Mouse (Mus musculus) CH12.LX (cell line): Measurements from ENCODE around the gene Ptpn5. TPM values are rescaled to one million over a fixed set of nuclear protein-coding genes. Genes with fewer than 3 reads are reported as not detected.

ENCODE experiments used
- DNase-seq: peaks from one replicate; pipeline ENCODE4 v3.0.0-alpha.2; 2013; ENCODE audit errors: extremely low read depth
- H3K27ac ChIP-seq: 2 replicates; pipeline ENCODE4 v1.5.1; 2012; ENCODE audit warnings: low read depth, mild to moderate bottlenecking, control low read depth, moderate library complexity; ENCODE audit not compliant: insufficient read depth
- H3K27me3 ChIP-seq: replicated peaks from 2 replicates; pipeline ENCODE3; 2012; ENCODE audit warnings: inconsistent platforms
- H3K36me3 ChIP-seq, 2 experiments: replicated peaks in 1 of 2; 2 replicates each; pipeline versions ENCODE3 to v1.6.1; 2012; ENCODE audit warnings: inconsistent platforms in 1 of 2, low read length in 1 of 2, mild to moderate bottlenecking in 1 of 2, mixed read lengths in 1 of 2, moderate library complexity in 1 of 2; ENCODE audit not compliant: control insufficient read depth in 1 of 2, insufficient read depth in 1 of 2
- H3K4me1 ChIP-seq, 2 experiments: 2 replicates each; pipeline ENCODE4 v1.6.1; 2012; ENCODE audit warnings: inconsistent platforms in 1 of 2, moderate library complexity in 1 of 2; ENCODE audit not compliant: insufficient read depth in 2 of 2, control insufficient read depth in 1 of 2
- H3K4me2 ChIP-seq: 2 replicates; pipeline ENCODE4 v1.6.1; 2012; ENCODE audit warnings: low read depth, mild to moderate bottlenecking, control low read depth; ENCODE audit not compliant: poor library complexity, insufficient read depth, severe bottlenecking
- H3K4me3 ChIP-seq, 3 experiments: fragments of 150-350 bp in 1 of 3; sonication (generic) in 1 of 3; replicated peaks in 1 of 3; 2 replicates each; pipeline versions ENCODE3 to v1.5.1; 2011 to 2012; ENCODE audit warnings: low read depth in 2 of 3, low read length in 2 of 3, mild to moderate bottlenecking in 2 of 3, moderate library complexity in 2 of 3, control low read depth in 1 of 3, improper control_type of control experiment in 1 of 3, inconsistent platforms in 1 of 3, mixed read lengths in 1 of 3; ENCODE audit not compliant: poor library complexity in 1 of 3
- H3K79me2 ChIP-seq: replicated peaks from 2 replicates; pipeline ENCODE4 v1.6.1; 2012; ENCODE audit warnings: mild to moderate bottlenecking, moderate library complexity; ENCODE audit not compliant: control insufficient read depth, poor library complexity, insufficient read depth, severe bottlenecking; ENCODE audit errors: extremely low read depth
- H3K9ac ChIP-seq: 2 replicates; pipeline ENCODE4 v1.6.1; 2012; ENCODE audit warnings: low read depth, mild to moderate bottlenecking, control low read depth, moderate library complexity; ENCODE audit not compliant: insufficient read depth
- H3K9me3 ChIP-seq: replicated peaks from 2 replicates; pipeline ENCODE3; 2012; ENCODE audit warnings: low read length, inconsistent platforms, mixed read lengths
- CHD1 ChIP-seq: IDR thresholded peaks from 2 replicates; pipeline ENCODE4 v1.6.1; 2012; ENCODE audit warnings: low read depth, low read length, improper control_type of control experiment, inconsistent platforms
- CHD2 ChIP-seq: IDR thresholded peaks from 2 replicates; pipeline ENCODE4 v1.6.1; 2011; ENCODE audit warnings: low read length, improper control_type of control experiment
- ELF1 ChIP-seq: IDR thresholded peaks from 2 replicates; pipeline ENCODE4 v1.6.1; 2014; ENCODE audit warnings: low read depth, mild to moderate bottlenecking, inconsistent platforms, low read length, improper control_type of control experiment
- EP300 ChIP-seq: IDR thresholded peaks from 2 replicates; pipeline ENCODE4 v1.6.1; 2011; ENCODE audit warnings: low read length, improper control_type of control experiment
- ETS1 ChIP-seq: conservative IDR thresholded peaks from 2 replicates; pipeline ENCODE4 v1.6.1; 2012; ENCODE audit warnings: low read depth, mild to moderate bottlenecking, inconsistent platforms, low read length, improper control_type of control experiment, moderate library complexity
- GABPA ChIP-seq: IDR thresholded peaks from 2 replicates; pipeline ENCODE4 v1.6.1; 2012; ENCODE audit warnings: low read depth, low read length, improper control_type of control experiment, inconsistent platforms; ENCODE audit not compliant: insufficient replicate concordance
- IRF4 ChIP-seq: IDR thresholded peaks from 2 replicates; pipeline ENCODE4 v1.6.1; 2014; ENCODE audit warnings: low read depth, mild to moderate bottlenecking, inconsistent platforms, low read length, improper control_type of control experiment
- JUND ChIP-seq: conservative IDR thresholded peaks from 2 replicates; pipeline ENCODE4 v1.6.1; 2011; ENCODE audit warnings: low read depth, low read length, improper control_type of control experiment
- KAT2A ChIP-seq: IDR thresholded peaks from 2 replicates; pipeline ENCODE4 v1.6.1; 2012; ENCODE audit warnings: low read length, improper control_type of control experiment, inconsistent platforms; ENCODE audit not compliant: insufficient replicate concordance
- MAFK ChIP-seq: IDR thresholded peaks from 2 replicates; pipeline ENCODE4 v1.6.1; 2011; ENCODE audit warnings: low read length, improper control_type of control experiment; ENCODE audit not compliant: insufficient replicate concordance
- MYC ChIP-seq: IDR thresholded peaks from 2 replicates; pipeline ENCODE4 v1.6.1; 2011; ENCODE audit warnings: low read depth, mild to moderate bottlenecking, improper control_type of control experiment, low read length
- NRF1 ChIP-seq: IDR thresholded peaks from 2 replicates; pipeline ENCODE4 v1.6.1; 2014; ENCODE audit warnings: low read depth, mild to moderate bottlenecking, inconsistent platforms, low read length, improper control_type of control experiment, moderate library complexity
- PAX5 ChIP-seq: IDR thresholded peaks from 2 replicates; pipeline ENCODE4 v1.6.1; 2012; ENCODE audit warnings: low read length, inconsistent platforms, mixed read lengths
- POLR2A ChIP-seq: IDR thresholded peaks from 2 replicates; pipeline ENCODE4 v1.6.1; 2011; ENCODE audit warnings: low read depth, mild to moderate bottlenecking, improper control_type of control experiment, low read length
- POLR2AphosphoS2 ChIP-seq: IDR thresholded peaks from 2 replicates; pipeline ENCODE4 v1.6.1; 2011; ENCODE audit warnings: low read depth, low read length, improper control_type of control experiment
- SIN3A ChIP-seq: IDR thresholded peaks from 2 replicates; pipeline ENCODE4 v1.6.1; 2012; ENCODE audit warnings: low read length, improper control_type of control experiment, inconsistent platforms
- TBP ChIP-seq: conservative IDR thresholded peaks from 2 replicates; pipeline ENCODE4 v1.6.1; 2011; ENCODE audit warnings: low read depth, low read length, improper control_type of control experiment
- TCF12 ChIP-seq: IDR thresholded peaks from 2 replicates; pipeline ENCODE4 v1.6.1; 2014; ENCODE audit warnings: low read depth, mild to moderate bottlenecking, inconsistent platforms, low read length, improper control_type of control experiment
- USF1 ChIP-seq: IDR thresholded peaks from 2 replicates; pipeline ENCODE4 v1.6.1; 2014; ENCODE audit warnings: low read depth, mild to moderate bottlenecking, inconsistent platforms, low read length, improper control_type of control experiment
- USF2 ChIP-seq: conservative IDR thresholded peaks from 2 replicates; pipeline ENCODE4 v1.6.1; 2011; ENCODE audit warnings: low read depth, low read length, improper control_type of control experiment
- ZKSCAN1 ChIP-seq: IDR thresholded peaks from 2 replicates; pipeline ENCODE4 v1.6.1; 2012; ENCODE audit warnings: low read depth, inconsistent platforms, low read length, improper control_type of control experiment, borderline replicate concordance
- ZMIZ1 ChIP-seq: IDR thresholded peaks from 2 replicates; pipeline ENCODE4 v1.6.1; 2012; ENCODE audit warnings: low read depth, mild to moderate bottlenecking, inconsistent platforms, low read length, improper control_type of control experiment
- ZNF384 ChIP-seq: IDR thresholded peaks from 2 replicates; pipeline ENCODE4 v1.6.1; 2012; ENCODE audit warnings: low read depth, low read length, improper control_type of control experiment, inconsistent platforms
- dilution Hi-C: fragments of 300-500 bp; cut with MboI; formaldehyde crosslinking; loops from 2 replicates; pipeline ENCODE4 v1.14.3; 2020; ENCODE audit warnings: low sequenced_read_pairs; ENCODE audit not compliant: extremely low pct_unique_long_range_greater_than_20kb, extremely low pct_ligation_motif_present
- in situ Hi-C: fragments of 300-500 bp; cut with MboI; formaldehyde crosslinking; loops from 3 replicates; pipeline ENCODE4 v1.14.3; 2019; ENCODE audit warnings: low sequenced_read_pairs, low pct_ligation_motif_present, low pct_unique_long_range_greater_than_20kb, mixed read lengths
- polyA plus RNA-seq: library from polyadenylated mRNA; unstranded; fragments of >175 nt; gene quantifications from 2 replicates; pipeline ENCODE4 v1.2.1, GENCODE M21; 2012; ENCODE audit warnings: low read depth; ENCODE audit not compliant: insufficient read length
- total RNA-seq, 2 experiments: library from RNA; depleted of rRNA; stranded (reverse); fragments of 300-350 nt in 1 of 2; fragments of >200 nt in 1 of 2; gene quantifications; 2 replicates each; pipeline ENCODE4 v1.2.3; 2012 to 2014

Gene Ptpn5
- total and polyA plus RNA-seq, 3 experiments = 0.90 to 3.4 (median 1.9) TPM

DNA sequence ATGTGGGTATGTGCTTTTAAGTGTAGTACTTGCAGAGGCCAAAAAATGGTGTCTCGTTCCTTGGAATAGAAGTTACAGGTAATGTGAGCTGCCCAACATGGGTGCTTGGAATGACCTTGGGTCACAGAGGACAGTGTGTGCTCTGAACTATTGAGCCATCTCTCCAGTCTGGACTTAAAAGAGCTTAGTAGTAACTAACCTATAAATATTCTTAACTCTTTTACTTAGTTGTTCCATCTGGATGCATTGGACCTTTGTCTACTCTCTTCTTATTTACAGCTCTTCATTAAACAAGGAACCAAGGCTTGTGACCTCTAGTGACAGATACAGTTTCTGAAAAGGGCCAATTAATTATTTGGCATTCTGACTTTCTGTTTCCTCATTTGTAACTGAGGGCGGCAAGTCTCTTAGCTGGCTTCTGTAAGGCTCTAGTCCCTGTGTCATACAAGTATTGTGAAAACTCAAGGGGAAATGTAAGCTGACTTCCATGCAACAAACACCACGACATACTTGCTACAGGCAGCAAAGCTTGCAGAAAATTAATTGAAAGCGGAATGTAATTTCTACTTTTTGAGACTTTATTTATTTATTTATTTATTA is 98.6 kb downstream of the Ptpn5 start:
- Histone ChIP-seq H3K79me2 (no peaks in the 10 kb centered on the region), H3K9me3 (no peaks in the 10 kb centered on the region), H3K36me3 (no peaks in the 10 kb centered on the region), H3K9ac (no peak overlapping the region), H3K4me1 (no peaks in the 10 kb centered on the region), H3K4me2 (no peak overlapping the region), H3K27me3 (peaks cover 2% of the 10 kb centered on the region), H3K27ac (no peak overlapping the region), H3K4me3 (no peak overlapping the region)
- in situ Hi-C loops (no loop called here), dilution Hi-C loops (no loop called here)
- TF ChIP-seq MAFK (no peak), ZNF384 (no peak), SIN3A (no peak), NRF1 (no peak)
- DNase-seq = no peak

DNA sequence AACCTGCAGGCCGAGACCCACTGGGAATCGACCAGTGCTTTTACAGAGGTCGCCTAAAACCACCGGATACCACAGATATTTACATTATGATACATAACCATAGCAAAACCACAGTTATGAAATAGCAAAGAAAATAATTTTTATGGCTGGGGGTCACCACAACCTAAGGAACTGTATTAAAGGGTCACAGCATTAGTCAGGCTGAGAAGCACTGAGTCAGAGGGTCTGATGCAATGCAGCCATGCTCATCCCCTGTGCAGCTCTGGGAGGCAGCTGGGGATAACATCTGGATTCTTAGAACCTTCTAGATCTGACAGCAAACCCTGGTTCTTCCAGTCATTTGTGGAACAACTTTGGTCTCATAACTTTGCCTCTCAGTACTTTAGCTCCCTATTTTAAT is 102.1 kb downstream of the Ptpn5 start:
- Histone ChIP-seq H3K27me3 (no peaks in the 10 kb centered on the region), H3K27ac (no peak overlapping the region), H3K9me3 (no peaks in the 10 kb centered on the region), H3K4me2 (no peak overlapping the region), H3K4me3 (no peak overlapping the region), H3K36me3 (no peaks in the 10 kb centered on the region), H3K4me1 (peaks cover 0 to 10% of the 10 kb centered on the region in 2 experiments; a peak in 2 of 4 replicates), H3K79me2 (no peaks in the 10 kb centered on the region), H3K9ac (no peak overlapping the region)
- no peak for DNase-seq
- dilution Hi-C loops (no loop called here), in situ Hi-C loops (no loop called here)
- TF ChIP-seq ZKSCAN1 = no peak
- TF ChIP-seq ETS1 = no peak
- no peak for TF ChIP-seq JUND
- TF ChIP-seq NRF1 = no peak
- TF ChIP-seq ELF1 = no peak
- no peak for TF ChIP-seq MYC
- TF ChIP-seq ZNF384 = no peak
- no peak for TF ChIP-seq POLR2AphosphoS2
- TF ChIP-seq ZMIZ1 = no peak
- TF ChIP-seq USF2 = no peak

DNA sequence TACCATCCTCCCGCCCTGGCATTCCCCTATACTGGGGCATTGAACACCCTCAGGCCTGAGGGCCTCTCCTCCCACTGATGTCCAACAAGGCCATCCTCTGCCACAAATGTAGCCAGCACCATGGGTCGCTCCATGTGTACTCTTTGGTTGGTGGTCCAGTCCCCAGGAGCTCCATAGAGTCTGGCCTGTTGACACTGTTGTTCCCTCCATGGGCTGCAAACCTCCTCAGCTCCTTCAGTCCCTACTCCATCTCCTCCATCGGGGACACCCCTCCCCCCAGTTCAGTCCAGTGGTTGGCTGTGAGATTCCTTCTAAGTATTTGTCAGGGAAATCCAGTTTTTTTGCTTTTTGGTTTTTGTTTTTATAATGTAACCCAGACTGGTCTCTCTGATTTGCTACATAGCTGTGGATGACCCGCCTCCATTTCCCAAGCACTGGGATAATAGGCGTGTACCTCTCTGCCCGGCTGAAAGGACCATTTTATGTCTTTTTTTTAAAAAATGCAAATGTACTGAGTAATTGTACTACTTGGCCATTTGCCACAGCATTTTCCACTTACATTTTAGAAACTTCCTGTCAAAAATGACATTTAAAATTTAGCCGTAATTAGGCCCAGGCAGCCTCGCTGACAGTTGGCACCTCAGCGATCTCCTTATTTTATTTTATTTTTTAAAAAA is 102.8 kb downstream of the Ptpn5 start:
- no peaks in the 10 kb centered on the region for H3K36me3 ChIP-seq
- no peak for DNase-seq
- H3K27ac ChIP-seq = no peak overlapping the region
- no peaks in the 10 kb centered on the region for H3K79me2 ChIP-seq
- in situ Hi-C loops = no loop called here
- H3K4me2 ChIP-seq = no peak overlapping the region
- no peak for TF ChIP-seq CHD2
- no peak for TF ChIP-seq MAFK
- no peak for TF ChIP-seq MYC
- TF ChIP-seq GABPA = no peak
- TF ChIP-seq KAT2A = no peak
- TF ChIP-seq ZMIZ1 = no peak
- TF ChIP-seq JUND = no peak
- no peak for TF ChIP-seq NRF1
- TF ChIP-seq PAX5 = no peak
- no peak for TF ChIP-seq USF2
- TF ChIP-seq IRF4 = no peak
- TF ChIP-seq TCF12 = no peak
- no peak for TF ChIP-seq EP300
- TF ChIP-seq POLR2A = no peak
- no peak for TF ChIP-seq TBP
- no peak for TF ChIP-seq USF1
- no peak for TF ChIP-seq CHD1
- TF ChIP-seq, all 38 proteins: peak for 0
- Histone ChIP-seq H3K27me3 (no peaks in the 10 kb centered on the region), H3K4me1 (peaks cover 0 to 14% of the 10 kb centered on the region in 2 experiments; a peak in 2 of 4 replicates), H3K4me3 (no peak overlapping the region), H3K9me3 (no peaks in the 10 kb centered on the region), H3K9ac (no peak overlapping the region)
- dilution Hi-C loops = no loop called here
